8 mouse cellular contexts compared by ENCODE assay signal in the genomic region with DNA sequence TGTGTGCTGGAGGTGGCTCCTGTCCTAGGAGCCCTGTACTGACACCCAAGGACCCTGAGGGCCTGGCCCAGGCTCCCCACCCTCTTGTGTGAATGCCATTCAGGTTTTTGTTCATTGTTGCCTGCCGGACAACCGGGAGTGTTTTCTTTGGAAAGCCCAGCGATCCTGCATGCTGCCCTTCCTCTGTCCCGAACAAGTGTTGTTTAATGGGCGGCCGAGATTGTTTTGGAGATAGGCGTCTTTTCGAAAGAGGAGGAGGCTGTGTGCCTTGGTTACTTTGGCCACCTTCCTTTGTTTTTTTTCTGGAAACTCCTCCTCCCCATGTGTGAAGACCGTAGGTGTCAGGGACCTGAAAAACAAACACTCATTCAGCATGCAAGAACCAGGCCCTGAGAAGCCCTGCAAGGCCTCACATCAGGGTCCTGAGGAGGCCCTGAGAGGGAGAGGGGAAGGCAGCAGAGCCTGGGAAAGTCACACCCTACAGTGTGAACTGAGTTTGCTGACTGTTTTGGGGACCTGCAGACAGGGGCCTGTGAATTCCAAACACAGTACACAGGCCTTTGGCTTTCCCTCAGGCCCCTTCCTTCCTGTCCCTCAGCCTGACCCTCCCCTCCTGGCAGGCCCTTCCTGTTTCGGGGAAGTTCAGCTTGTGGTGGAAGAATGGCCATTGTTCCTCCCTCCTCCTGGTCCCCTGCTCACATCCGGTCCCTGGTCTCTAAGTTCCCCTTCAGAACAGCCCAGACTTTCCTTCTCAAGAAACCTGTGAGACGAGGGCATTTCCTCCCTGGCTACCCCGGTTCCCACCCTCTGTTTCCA.
DNase-seq lines count a peak whose midpoint lies in the region; ATAC-seq and TF ChIP-seq lines count a peak whose summit lies in the region.

No protein-coding gene starts in this region.

- no peak for TF ChIP-seq CTCF in cortical plate, adult 2 months (IDR thresholded peaks at IDR 0.05; ENCODE audit: extremely low read depth, insufficient read depth, low read length)

- no peak for TF ChIP-seq POLR2A in cortical plate, adult 2 months (IDR thresholded peaks at IDR 0.05; ENCODE audit: extremely low read depth, insufficient read depth, low read length)

- no peak overlapping the region for H3K4me3 ChIP-seq in midbrain, embryonic 15.5 days
- no peak overlapping the region for H3K4me3 ChIP-seq in midbrain, embryonic 14.5 days (replicated peaks; ENCODE audit: low read depth, low read length)
- H3K4me3 ChIP-seq in cortical plate, adult 2 months (ENCODE audit: insufficient read depth, low read length) = no peak overlapping the region
- no peak overlapping the region for H3K4me3 ChIP-seq in heart, embryonic 15.5 days

- no peaks in the 10 kb centered on the region for H3K36me3 ChIP-seq in midbrain, embryonic 15.5 days (replicated peaks)
- H3K36me3 ChIP-seq in midbrain, embryonic 14.5 days (ENCODE audit: control insufficient read depth, insufficient read depth, low read length) = no peaks in the 10 kb centered on the region
- no peaks in the 10 kb centered on the region for H3K36me3 ChIP-seq in heart, embryonic 15.5 days

- DNase-seq in midbrain, embryonic 14.5 days = no peak
- peak; percentile 81 for DNase-seq in kidney, postnatal 10 days
- peak; percentile 84 to 90 for DNase-seq in lung, postnatal 4 days
- no peak for DNase-seq in cerebellum, adult 11 months
- DNase-seq in left cerebral cortex, adult 18-20 months (ENCODE audit: low spot score in 2 of 2) = no peak

- peak overlapping the region; percentile 44; the same call in 1 of the 2 replicates for H3K27ac ChIP-seq in midbrain, embryonic 15.5 days
- no peak overlapping the region for H3K27ac ChIP-seq in midbrain, embryonic 14.5 days (replicated peaks; ENCODE audit: low read depth, low read length)
- H3K27ac ChIP-seq in cortical plate, adult 2 months (ENCODE audit: insufficient read depth, low read length) = peak overlapping the region; percentile 86
- H3K27ac ChIP-seq in heart, embryonic 15.5 days = peak overlapping the region; percentile 84

- H3K9ac ChIP-seq in midbrain, embryonic 15.5 days = no peak overlapping the region
- no peak overlapping the region for H3K9ac ChIP-seq in midbrain, embryonic 14.5 days (replicated peaks; ENCODE audit: low read length)
- no peak overlapping the region for H3K9ac ChIP-seq in heart, embryonic 15.5 days

- H3K9me3 ChIP-seq in midbrain, embryonic 15.5 days = no peaks in the 10 kb centered on the region
- H3K9me3 ChIP-seq in midbrain, embryonic 14.5 days (ENCODE audit: control insufficient read depth, low read length) = no peaks in the 10 kb centered on the region
- H3K9me3 ChIP-seq in heart, embryonic 15.5 days (replicated peaks) = no peaks in the 10 kb centered on the region

- ATAC-seq in midbrain, embryonic 15.5 days (replicated peaks) = 0 out of 2 replicates have a peak, but pooled peaks have one; percentile 17
- no peak for ATAC-seq in midbrain, embryonic 14.5 days (ENCODE audit: low FRiP score, low TSS enrichment)
- peak; percentile 86 for ATAC-seq in heart, embryonic 15.5 days (replicated peaks; ENCODE audit: insufficient number of reproducible peaks, insufficient read depth, low FRiP score, low read depth)

- no peak overlapping the region for H3K4me2 ChIP-seq in midbrain, embryonic 15.5 days
- no peak overlapping the region for H3K4me2 ChIP-seq in midbrain, embryonic 14.5 days (ENCODE audit: low read length)
- no peak overlapping the region for H3K4me2 ChIP-seq in heart, embryonic 15.5 days

- 69% methylated on average over 13 of the region's 13 CpGs for WGBS in midbrain, embryonic 15.5 days
- WGBS in midbrain, embryonic 14.5 days = 69% methylated on average over 13 of the region's 13 CpGs
- 48% methylated on average over 13 of the region's 13 CpGs for WGBS in heart, embryonic 15.5 days

- no peaks in the 10 kb centered on the region for H3K27me3 ChIP-seq in midbrain, embryonic 15.5 days (replicated peaks)
- H3K27me3 ChIP-seq in midbrain, embryonic 14.5 days (ENCODE audit: control insufficient read depth, insufficient read depth, low read length) = no peaks in the 10 kb centered on the region
- no peaks in the 10 kb centered on the region for H3K27me3 ChIP-seq in heart, embryonic 15.5 days

- H3K4me1 ChIP-seq in midbrain, embryonic 15.5 days = no peaks in the 10 kb centered on the region
- H3K4me1 ChIP-seq in midbrain, embryonic 14.5 days (ENCODE audit: control insufficient read depth, insufficient read depth, low read length) = no peaks in the 10 kb centered on the region
- H3K4me1 ChIP-seq in cortical plate, adult 2 months (ENCODE audit: control insufficient read depth, insufficient read depth, low read length) = no peaks in the 10 kb centered on the region
- H3K4me1 ChIP-seq in heart, embryonic 15.5 days (replicated peaks) = peaks cover 32% of the 10 kb centered on the region

Comparison
In these comparisons a context has a peak if more than half of its experiments do, and no peak if none do; other contexts are left out.
1. DNase-seq: peak in kidney, postnatal 10 days (single experiment) and lung, postnatal 4 days (2 of 2); none in midbrain, embryonic 14.5 days (single experiment), cerebellum, adult 11 months (single experiment) and left cerebral cortex, adult 18-20 months (0 of 2).